Mouse (Mus musculus) c-Kit-negative CD71-positive TER-119-positive erythroid progenitor cells, embryonic 14.5 days (primary cell): ENCODE measurements around the gene Methig1.
"Not testable (repeated sequence)": the region's sequence is repeated elsewhere in the genome, so short reads cannot be mapped to it uniquely, and the experiment has no call there.

Source experiments
- DNase-seq: peaks from one replicate; pipeline ENCODE4 v3.0.0-alpha.2; 2013; ENCODE audit warnings: low read depth, low spot score

Methig1 gene

DNA sequence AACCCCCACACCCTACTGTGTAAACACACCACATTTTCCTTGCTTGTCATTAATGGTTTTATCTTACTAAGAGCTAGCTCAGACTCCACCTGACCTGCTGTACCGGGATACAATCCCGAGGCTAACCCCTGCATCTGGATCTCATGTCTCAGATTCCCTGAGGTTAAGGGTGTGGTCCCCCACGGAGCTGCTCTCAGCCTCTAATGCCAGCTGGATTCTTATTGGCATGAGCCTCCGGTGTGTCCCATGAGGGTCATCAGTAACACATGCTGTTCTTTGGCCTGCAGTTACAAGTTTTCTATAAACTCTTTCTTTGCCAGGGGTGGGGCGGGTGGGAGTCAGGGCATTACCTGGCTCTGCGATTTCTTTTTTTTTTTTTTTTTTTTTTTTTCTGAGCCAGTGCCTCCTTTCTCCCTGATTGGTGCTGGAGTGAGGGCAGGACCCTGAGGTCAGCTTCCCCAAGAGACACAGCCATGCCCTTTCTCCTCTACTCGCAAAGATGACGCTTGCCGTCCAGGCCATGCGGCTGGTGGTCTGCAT, at the start of gene Methig1, which contains the start of gene Mettl7a2:
Gene Methig1, plus strand, starts transcription at position 439 of the 540 bp plus-strand sequence.
Gene Mettl7a2, plus strand, starts transcription at position 490 of the 540 bp plus-strand sequence.
- DNase-seq: no peak

- no peak for DNase-seq
These were observed 49.4 kb upstream of the Methig1 start for GRCm38 (mm10) chr15:100303428-100304018.

DNA sequence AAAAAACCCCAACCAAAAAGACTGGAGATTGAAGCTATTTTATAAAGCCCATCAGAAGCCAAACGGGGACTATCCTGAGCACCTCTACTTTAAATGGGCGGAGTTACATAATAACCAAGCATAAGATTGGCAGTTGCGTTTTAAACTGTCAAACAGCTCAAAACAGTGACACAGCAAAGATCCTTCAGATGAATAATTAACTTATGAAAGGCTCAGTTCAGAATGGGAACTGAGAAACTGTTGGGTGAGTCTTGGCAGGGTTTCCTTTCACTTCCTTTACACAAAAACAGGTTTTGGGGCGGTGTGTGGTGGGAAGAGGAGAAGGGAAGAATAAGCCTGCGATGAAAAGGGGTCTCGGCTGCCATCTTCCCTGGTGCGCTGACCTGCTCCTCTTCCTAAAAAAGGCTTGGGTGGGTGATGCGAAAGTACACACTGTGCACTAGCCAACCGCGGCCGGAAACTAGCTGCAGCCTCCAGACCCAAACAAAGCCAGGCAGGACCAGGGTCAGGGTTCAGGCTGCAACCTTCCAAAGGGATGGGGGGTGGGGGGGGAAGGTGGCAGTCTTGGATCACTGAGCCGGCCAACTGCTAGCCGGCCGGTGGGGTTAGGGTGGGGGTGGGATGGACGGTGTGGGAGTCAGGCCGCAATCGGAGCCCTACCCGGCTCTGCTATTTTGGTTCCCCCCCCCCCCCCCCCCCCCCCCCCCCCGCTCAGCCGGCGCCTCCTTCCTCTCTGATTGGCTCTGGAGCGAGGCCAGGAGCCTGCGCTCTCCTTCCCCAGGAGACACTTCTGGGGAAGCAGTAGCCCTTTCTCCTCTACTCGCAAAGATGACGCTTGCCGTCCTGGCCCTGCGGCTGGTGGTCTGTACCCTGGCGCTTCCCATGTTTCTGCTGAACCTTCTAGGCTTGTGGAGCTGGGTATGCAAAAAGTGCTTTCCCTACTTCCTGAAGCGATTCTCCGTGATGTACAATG, 48.6 kb upstream of the Methig1 start, which contains the start of gene Mettl7a1:
Gene Mettl7a1, plus strand, starts transcription at position 122 of the 973 bp plus-strand sequence.
- peak; percentile 68 for DNase-seq

DNA sequence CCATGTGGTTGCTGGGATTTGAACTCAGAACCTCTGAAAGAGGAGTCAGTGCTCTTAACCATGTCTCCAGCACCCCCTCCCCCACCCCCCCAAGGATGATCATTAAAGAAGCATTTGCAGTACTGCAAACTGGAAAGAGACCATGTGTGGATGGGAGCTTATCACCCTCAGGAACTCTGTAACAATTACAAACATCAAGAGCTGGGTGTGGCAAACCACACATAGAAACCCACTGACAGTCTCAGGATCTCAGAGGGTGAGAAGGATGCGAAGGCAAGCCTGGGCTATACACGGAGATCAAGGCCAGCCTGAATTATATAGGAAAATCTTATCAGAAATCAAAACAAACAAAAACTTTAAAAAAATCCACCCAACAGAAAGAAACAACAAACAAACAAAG, 46.7 kb upstream of the Methig1 start:
- no peak for DNase-seq

DNA sequence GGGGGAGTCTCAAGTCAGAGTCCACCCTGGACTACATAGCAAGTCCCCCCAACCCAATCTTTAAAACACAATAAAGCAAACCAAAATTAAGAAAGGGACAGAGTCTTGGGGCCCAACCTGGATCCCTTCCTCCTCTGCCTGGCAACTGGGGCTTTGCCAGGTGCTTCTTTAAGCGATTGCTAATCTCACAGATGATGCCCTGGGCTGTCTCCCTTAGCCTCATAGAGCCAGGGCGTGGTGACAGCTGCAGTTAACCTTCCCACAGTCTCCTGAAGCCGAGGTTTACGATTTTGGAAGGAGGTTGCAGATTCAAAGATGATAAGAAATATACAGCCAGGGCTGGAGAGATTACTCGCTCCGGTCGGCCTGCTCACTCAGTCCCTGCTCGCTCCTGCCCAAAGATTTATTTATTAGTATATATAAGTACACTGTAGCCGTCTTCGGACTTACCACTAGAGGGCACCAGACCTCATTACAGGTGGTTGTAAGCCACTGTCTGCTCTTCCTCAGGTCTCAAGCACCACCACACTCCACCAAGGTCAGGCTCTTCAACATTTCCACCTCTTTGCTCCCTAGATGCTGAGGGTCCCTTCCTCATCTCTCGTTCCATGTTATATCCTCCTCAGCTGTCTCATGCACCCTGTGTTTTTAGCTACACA, 45.4 kb upstream of the Methig1 start:
- peak; percentile 63 for DNase-seq

- no peak for DNase-seq
These were observed 40.6 kb upstream of the Methig1 start for GRCm38 (mm10) chr15:100312346-100312745.

- no peak for DNase-seq
These were observed 38.4 kb upstream of the Methig1 start for GRCm38 (mm10) chr15:100314448-100315145.

DNA sequence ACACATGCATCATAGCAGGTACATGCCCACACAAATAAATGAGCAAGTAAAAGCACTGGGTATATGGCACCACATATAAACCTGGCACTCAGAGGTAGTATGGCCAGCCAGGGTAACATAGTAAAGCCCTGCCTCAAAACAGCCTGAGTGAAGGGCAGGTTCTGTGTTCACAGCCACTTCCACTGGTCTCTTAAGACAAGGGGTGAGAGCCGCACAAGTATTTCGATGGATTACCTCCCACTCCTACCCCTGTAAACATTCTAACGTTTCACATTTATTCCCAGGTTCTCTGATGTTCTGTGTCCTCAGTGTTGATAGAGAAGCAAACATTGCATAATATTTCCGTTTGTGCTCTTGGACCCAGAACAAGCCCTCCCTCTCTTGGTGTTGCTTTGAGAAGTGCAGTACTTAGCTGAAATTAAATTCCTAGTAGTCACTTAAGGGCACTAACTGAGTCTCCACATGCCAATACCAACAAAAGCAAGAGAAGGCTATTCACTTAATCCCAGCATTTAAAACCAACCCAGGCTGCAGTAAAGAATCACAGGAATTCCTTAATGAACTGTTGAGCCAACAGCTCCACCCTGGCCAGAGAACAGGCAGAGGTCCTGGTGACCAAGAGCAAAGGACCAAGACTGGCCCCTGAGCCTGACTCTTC, 34.8 kb upstream of the Methig1 start:
- DNase-seq: not testable (repeated sequence)

DNA sequence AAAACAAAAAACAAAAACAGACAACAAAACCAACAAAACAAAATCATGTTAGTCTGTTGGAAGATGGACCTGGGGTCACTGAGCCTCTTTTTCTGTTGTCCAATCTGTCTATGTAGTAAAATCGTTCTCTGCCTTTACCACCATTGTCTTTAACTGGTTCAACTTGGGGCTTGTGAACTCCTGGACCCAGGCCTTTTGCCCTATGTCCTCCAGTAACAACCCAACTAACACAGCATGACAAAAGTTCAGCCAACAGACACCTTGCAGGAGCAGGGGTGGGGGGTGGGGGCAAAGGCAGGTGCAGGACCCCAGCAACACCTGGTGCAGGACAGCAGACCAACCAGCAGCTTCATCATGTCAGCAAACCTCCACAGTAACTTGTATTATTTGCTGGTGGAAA, 33.1 kb upstream of the Methig1 start:
- DNase-seq: no peak

DNA sequence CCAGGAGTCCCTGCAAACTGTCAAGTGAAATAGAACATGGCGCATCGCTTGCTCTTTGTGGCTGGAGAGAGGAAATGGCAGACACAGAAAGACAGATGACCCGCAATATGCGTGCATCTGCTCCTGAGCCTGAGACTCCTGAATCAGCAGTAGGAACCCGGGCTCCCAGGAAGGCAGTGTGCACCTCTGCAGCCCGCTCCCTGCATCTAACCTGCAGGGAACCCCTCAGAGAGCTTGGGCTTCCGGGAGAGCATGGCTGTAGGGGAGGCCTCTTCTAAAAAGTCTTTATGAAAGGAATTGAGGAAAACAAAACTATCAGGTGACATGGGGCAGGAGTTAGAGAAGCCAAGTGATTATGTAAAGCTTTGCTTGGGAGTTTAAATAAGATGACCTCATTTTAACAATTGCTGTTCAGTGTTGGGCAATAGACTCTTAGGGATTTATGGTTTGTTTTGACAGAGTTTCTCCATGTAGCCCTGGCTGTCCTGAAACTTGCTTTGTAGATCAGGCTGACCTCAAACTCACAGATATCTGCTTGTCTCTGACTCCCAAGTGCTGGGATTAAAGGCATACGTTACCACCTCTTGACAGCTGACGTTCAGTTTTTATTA, 32.5 kb upstream of the Methig1 start:
- no peak for DNase-seq

GRCm38 (mm10) chr15:100321134-100321533, 31.8 kb upstream of the Methig1 start:
- DNase-seq: no peak

GRCm38 (mm10) chr15:100324021-100324591, 28.8 kb upstream of the Methig1 start:
- peak; percentile 42 for DNase-seq

- DNase-seq: no peak
These were observed 27.7 kb upstream of the Methig1 start for GRCm38 (mm10) chr15:100325235-100325634.

DNA sequence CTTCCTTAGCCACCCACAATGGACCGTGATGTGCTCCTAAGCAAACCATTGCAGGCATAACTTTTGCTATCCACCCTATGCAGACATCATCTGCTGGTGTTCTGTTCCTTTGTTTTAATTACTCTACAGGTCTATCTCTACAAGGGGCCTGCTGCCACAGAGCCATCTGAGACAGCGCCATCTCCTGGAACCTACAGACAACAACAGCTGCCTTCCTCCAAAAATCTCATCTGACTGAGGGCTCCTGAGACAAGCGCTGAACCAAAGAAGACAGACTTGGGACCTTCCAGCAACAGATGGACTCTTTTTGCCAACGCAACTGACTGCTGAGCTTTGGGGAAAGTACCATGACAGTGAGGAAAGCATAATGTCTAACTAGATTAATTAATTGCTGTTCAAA, 24.9 kb upstream of the Methig1 start:
- DNase-seq: not testable (repeated sequence)

DNA sequence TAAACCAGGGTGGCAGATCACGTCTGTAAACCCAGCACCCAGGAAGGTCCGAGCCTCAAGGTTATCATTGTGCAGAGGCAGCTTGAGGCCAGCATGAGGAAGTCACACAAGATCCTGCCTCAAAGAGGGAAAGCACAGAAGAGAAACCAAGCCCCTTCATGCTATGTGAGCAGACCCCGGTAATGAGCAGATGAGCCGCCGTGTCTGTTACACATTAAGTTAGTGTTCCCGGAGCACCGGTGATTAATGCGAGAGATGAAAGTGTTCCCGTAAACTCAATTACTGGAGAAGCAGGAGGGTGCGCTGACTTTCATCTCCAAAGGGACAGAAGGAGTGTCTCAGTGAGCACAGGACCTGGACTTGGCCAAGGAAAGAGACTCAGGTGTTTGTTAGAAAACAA, 23.6 kb upstream of the Methig1 start:
- DNase-seq: not testable (repeated sequence)

DNA sequence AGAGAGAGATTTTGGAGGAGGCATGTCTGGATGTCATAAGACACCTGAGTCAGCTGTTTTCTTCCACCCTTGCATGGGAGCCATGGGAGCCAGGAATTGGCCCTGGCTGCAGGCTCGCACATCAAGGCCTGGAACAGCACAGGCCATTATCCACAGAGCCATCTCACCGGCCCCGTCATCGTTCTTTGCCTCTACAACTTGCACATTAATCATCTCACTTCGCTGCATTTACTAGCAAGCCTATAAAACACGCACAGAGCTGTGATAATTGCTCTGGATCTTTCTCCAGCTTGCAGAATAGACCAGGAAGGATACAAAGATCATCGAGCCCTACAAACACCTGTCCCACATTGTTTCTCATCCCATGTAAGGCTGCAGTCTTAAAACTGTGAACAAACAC, 22.2 kb upstream of the Methig1 start:
- DNase-seq: no peak

GRCm38 (mm10) chr15:100332077-100332961, 20.6 kb upstream of the Methig1 start:
- DNase-seq: not testable (repeated sequence)

DNA sequence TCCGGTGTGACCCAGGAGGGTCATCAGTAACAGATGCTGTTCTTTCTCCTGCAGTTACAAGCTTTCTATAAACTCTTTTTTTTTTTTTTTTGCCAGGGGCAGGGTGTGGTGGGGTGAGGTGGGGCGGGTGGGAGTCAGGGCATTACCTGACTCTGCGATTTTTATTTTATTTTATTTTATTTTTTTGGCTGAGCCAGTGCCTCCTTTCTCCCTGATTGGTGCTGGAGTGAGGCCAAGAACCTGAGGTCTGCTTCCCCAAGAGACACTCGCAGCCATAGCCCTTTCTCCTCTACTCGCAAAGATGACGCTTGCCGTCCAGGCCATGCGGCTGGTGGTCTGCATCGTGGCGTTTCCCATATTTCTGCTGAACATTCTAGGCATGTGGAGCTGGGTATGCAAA, 18.3 kb upstream of the Methig1 start, which contains the start of gene Mettl7a3:
Gene Mettl7a3, plus strand, starts transcription at position 301 of the 400 bp plus-strand sequence.
- no peak for DNase-seq

DNA sequence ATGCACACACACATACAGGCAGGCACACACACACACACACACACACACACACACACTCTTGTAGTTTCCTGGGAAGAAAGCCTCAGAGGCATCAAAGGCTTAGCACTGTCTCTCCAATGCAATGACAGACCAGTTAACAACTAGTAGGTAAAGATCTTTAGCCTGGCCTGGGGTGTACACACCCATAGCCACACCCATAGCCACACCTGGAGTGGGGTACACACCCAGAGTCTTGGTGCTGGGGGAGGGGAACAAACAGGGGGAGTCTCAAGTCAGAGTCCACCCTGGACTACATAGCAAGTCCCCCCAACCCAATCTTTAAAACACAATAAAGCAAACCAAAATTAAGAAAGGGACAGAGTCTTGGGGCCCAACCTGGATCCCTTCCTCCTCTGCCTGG, 15.6 kb upstream of the Methig1 start:
- DNase-seq: not testable (repeated sequence)
